Mouse (Mus musculus): ENCODE measurements around the gene Six5.

- TF ChIP-seq POLR2A (IDR thresholded peaks at IDR 0.05; ENCODE audit: low read depth, low read length) (no peak), CTCF (IDR thresholded peaks at IDR 0.05; ENCODE audit: borderline replicate concordance, insufficient read depth, low read length) (no peak)
Observed at GRCm38 (mm10) chr7:19075231-19075630, 19.2 kb upstream of the Six5 start.
